Mouse (Mus musculus) bone marrow macrophage, adult 2 months (primary cell): ENCODE measurements around the gene Kyat1.

Experiments
- CTCF ChIP-seq: IDR thresholded peaks from 2 replicates; pipeline ENCODE4 v1.5.1; 2012; ENCODE audit warnings: low read depth, mild to moderate bottlenecking, low read length, moderate library complexity
- POLR2A ChIP-seq: IDR thresholded peaks from 2 replicates; pipeline ENCODE4 v1.6.1; 2012; ENCODE audit warnings: mild to moderate bottlenecking, low read depth, low read length, borderline replicate concordance

- no peak for TF ChIP-seq CTCF
- no peak for TF ChIP-seq POLR2A
Observed at GRCm38 (mm10) chr2:30247036-30247435, 41.4 kb upstream of the Kyat1 start.
